Mouse (Mus musculus) cerebellum, postnatal 10 days (tissue): ENCODE data around the gene Ctnnbl1.

Experiments
- DNase-seq, 2 experiments: peaks; one replicate each; pipeline ENCODE4 v3.0.0; 2021; ENCODE audit warnings: mixed read lengths in 2 of 2

Ctnnbl1 gene

GRCm38 (mm10) chr2:157823456-157823855, 86.3 kb downstream of the Ctnnbl1 start:
- DNase-seq, result peak in 1 of 2 experiments; percentile 0

- DNase-seq, result peak in 1 of 2 experiments; percentile 1
These were observed 87.0 kb downstream of the Ctnnbl1 start for GRCm38 (mm10) chr2:157824249-157824648.

GRCm38 (mm10) chr2:157830101-157830500, 92.9 kb downstream of the Ctnnbl1 start:
- DNase-seq, result no peak

- no peak for DNase-seq
These were observed 93.6 kb downstream of the Ctnnbl1 start for GRCm38 (mm10) chr2:157830620-157831354.

- no peak for DNase-seq
These were observed 99.8 kb downstream of the Ctnnbl1 start for GRCm38 (mm10) chr2:157837050-157837449.

GRCm38 (mm10) chr2:157838206-157838923, 101.2 kb downstream of the Ctnnbl1 start:
- peak; percentile 64 to 68 for DNase-seq

GRCm38 (mm10) chr2:157840641-157841078, 103.5 kb downstream of the Ctnnbl1 start:
- no peak for DNase-seq

GRCm38 (mm10) chr2:157841121-157841520, 103.9 kb downstream of the Ctnnbl1 start:
- DNase-seq, result no peak

GRCm38 (mm10) chr2:157844746-157845145, 107.5 kb downstream of the Ctnnbl1 start:
- no peak for DNase-seq

- DNase-seq, result no peak
These were observed 108.6 kb downstream of the Ctnnbl1 start for GRCm38 (mm10) chr2:157845831-157846230.

GRCm38 (mm10) chr2:157853135-157853534, 115.9 kb downstream of the Ctnnbl1 start:
- DNase-seq, result no peak

- no peak for DNase-seq
These were observed 118.6 kb downstream of the Ctnnbl1 start for GRCm38 (mm10) chr2:157855814-157856213.

- DNase-seq, result no peak
These were observed 120.3 kb downstream of the Ctnnbl1 start for GRCm38 (mm10) chr2:157857496-157857895.

GRCm38 (mm10) chr2:157858317-157858716, 121.1 kb downstream of the Ctnnbl1 start:
- no peak for DNase-seq

- peak; percentile 94 to 96 for DNase-seq
These were observed 122.0 kb downstream of the Ctnnbl1 start for GRCm38 (mm10) chr2:157859046-157859701.

- peak; percentile 48 to 59 for DNase-seq
These were observed 124.2 kb downstream of the Ctnnbl1 start for GRCm38 (mm10) chr2:157861273-157861944.

GRCm38 (mm10) chr2:157862306-157862705, 125.1 kb downstream of the Ctnnbl1 start:
- no peak for DNase-seq

GRCm38 (mm10) chr2:157867126-157867525, 129.9 kb downstream of the Ctnnbl1 start:
- no peak for DNase-seq

- peak; percentile 40 to 56 for DNase-seq
These were observed 133.0 kb downstream of the Ctnnbl1 start for GRCm38 (mm10) chr2:157870247-157870646.

GRCm38 (mm10) chr2:157873223-157873622, 136.0 kb downstream of the Ctnnbl1 start:
- peak; percentile 85 to 90 for DNase-seq

- DNase-seq, result peak; percentile 55 to 61
These were observed 136.5 kb downstream of the Ctnnbl1 start for GRCm38 (mm10) chr2:157873691-157874090.

- DNase-seq, result no peak
These were observed 137.9 kb downstream of the Ctnnbl1 start for GRCm38 (mm10) chr2:157875111-157875510.

- no peak for DNase-seq
These were observed 140.2 kb downstream of the Ctnnbl1 start for GRCm38 (mm10) chr2:157877394-157877793.
